Mouse (Mus musculus) neural tube, embryonic 11.5 days (tissue): ENCODE measurements around the gene Stard13. TPM values are rescaled to one million over a fixed set of nuclear protein-coding genes. Genes with fewer than 3 reads are reported as not detected.

ENCODE experiments used
- ATAC-seq: fragments of 200-750 bp; cut with Nextera tagmentation; 2 replicates; pipeline ENCODE4 v1.8.0; 2017; ENCODE audit warnings: moderate number of reproducible peaks, mild to moderate bottlenecking, moderate TSS enrichment, moderate library complexity; ENCODE audit not compliant: insufficient read depth, low FRiP score, low TSS enrichment
- DNase-seq: peaks from one replicate; pipeline ENCODE4 v3.0.0-alpha.2; 2015; ENCODE audit warnings: low spot score
- H3K27ac ChIP-seq: fragments of 300-500 bp; sonication (generic); 2 replicates; pipeline ENCODE4 v1.5.1; 2014; ENCODE audit warnings: low read depth, mild to moderate bottlenecking, low read length
- H3K27me3 ChIP-seq: fragments of 300-500 bp; sonication (generic); 2 replicates; pipeline ENCODE4 v1.6.1; 2014; ENCODE audit warnings: mild to moderate bottlenecking, low read length, mixed read lengths; ENCODE audit not compliant: control insufficient read depth, insufficient read depth
- H3K36me3 ChIP-seq: fragments of 300-500 bp; sonication (generic); 2 replicates; pipeline ENCODE4 v1.6.1; 2014; ENCODE audit warnings: mild to moderate bottlenecking, low read length, moderate library complexity, mixed read lengths; ENCODE audit not compliant: control insufficient read depth, insufficient read depth
- H3K4me1 ChIP-seq: fragments of 300-500 bp; sonication (generic); 2 replicates; pipeline ENCODE4 v1.6.1; 2014; ENCODE audit warnings: low read length, mixed read lengths; ENCODE audit not compliant: control insufficient read depth, insufficient read depth
- H3K4me2 ChIP-seq: fragments of 300-500 bp; sonication (generic); 2 replicates; pipeline ENCODE4 v1.6.1; 2014; ENCODE audit warnings: low read depth, mild to moderate bottlenecking, moderate library complexity
- H3K4me3 ChIP-seq: fragments of 300-500 bp; sonication (generic); 2 replicates; pipeline ENCODE4 v1.5.1; 2014; ENCODE audit warnings: low read depth, low read length
- H3K9ac ChIP-seq: fragments of 300-500 bp; sonication (generic); 2 replicates; pipeline ENCODE4 v1.6.1; 2014; ENCODE audit warnings: mild to moderate bottlenecking, low read length
- H3K9me3 ChIP-seq: fragments of 300-500 bp; sonication (generic); 2 replicates; pipeline ENCODE4 v1.6.1; 2016; ENCODE audit warnings: low read length; ENCODE audit not compliant: control insufficient read depth
- WGBS: fragments of 180-500 bp; shearing (Covaris S2); extraction: QIAGEN DNeasy Blood & Tissue Kit; methylation state at CpG from one replicate; pipeline ENCODE4 v1.1.7; 2014; 5-methylcytosine and 5-hydroxymethylcytosine counted together
- polyA plus RNA-seq: library from polyadenylated mRNA; unstranded; fragments of >200 nt; fragmentation: Nextera tagmentation; extraction: Ambion mirVana; gene quantifications from 2 replicates; pipeline ENCODE4 v1.2.1, GENCODE M21; 2014

Gene Stard13
- polyA plus RNA-seq, 1 experiment from 2014 or later = 7.5 TPM

DNA sequence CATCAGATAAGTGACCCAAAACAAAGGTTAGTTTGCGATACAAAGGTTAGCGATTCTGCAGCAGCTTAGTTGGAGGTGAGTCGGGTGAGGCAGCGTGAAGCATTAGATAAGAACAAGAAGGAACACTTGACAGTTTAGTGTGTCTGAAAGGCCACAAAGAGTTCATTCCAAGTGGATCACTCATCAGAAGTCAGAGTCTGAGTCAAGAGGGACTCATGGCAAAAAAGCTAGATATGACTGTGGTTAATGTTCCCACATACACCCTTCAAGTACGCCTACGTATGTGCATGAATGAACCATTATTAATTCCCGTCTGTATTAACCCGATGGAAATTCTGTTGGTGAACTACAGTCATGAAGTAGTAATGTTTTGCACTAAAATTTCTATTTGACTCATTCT lies 18.0 kb upstream of the Stard13 start:
- H3K9ac ChIP-seq = no peak overlapping the region
- H3K4me1 ChIP-seq = peaks cover 13% of the 10 kb centered on the region; the same call in 1 of the 2 replicates
- H3K27ac ChIP-seq = no peak overlapping the region
- H3K4me2 ChIP-seq = no peak overlapping the region
- no peak overlapping the region for H3K4me3 ChIP-seq
- no peaks in the 10 kb centered on the region for H3K9me3 ChIP-seq
- H3K27me3 ChIP-seq = no peaks in the 10 kb centered on the region
- DNase-seq (no peak), ATAC-seq (no peak)
- WGBS = 90% methylated on average over 8 of the region's 8 CpGs
- H3K36me3 ChIP-seq = no peaks in the 10 kb centered on the region

DNA sequence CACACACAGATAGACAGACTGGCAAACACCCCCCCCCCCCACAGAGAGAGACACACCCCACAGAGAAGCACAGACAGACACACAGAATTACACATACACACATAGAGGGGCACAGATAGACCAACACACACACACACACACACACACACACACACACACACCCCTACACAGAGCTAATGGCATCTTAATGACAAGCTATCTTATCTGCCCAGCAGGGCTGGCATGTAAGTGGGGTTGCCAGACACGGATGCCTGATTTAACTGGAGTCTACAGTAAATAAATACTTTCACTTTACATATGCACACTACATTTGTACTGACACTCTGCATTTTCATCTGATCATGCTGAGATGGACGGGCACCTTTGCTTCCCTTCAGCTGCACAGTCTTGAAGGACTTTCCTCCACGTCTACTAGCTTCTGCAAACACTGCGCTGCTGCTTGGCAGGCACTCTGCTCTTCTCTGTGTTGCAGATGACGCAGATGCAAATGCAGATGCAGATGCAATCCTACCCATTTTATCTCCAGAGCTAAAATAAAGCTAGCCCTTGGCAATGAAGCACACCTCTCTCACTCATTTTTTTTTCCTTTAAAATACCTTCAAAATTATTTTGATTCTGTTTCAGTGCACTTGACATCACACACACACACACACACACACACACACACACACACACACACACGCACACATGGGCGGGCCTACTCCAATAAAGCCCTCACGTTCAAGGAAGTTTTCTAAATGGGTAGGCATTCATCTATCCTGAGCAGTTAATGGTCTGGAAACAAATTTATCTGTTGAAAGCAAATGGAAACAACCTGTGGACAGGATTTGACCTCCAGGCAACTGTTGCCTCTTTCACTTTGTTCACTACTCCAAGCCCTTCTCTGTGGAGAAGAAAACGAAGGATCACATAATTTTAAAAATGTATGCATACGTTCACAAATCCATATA lies 15.3 kb upstream of the Stard13 start:
- H3K4me3 ChIP-seq = no peak overlapping the region
- H3K9me3 ChIP-seq = no peaks in the 10 kb centered on the region
- H3K4me2 ChIP-seq = no peak overlapping the region
- H3K4me1 ChIP-seq = peaks cover 15% of the 10 kb centered on the region; the same call in 1 of the 2 replicates
- no peaks in the 10 kb centered on the region for H3K36me3 ChIP-seq
- no peaks in the 10 kb centered on the region for H3K27me3 ChIP-seq
- no peak overlapping the region for H3K9ac ChIP-seq
- WGBS = 49% methylated on average over 10 of the region's 10 CpGs
- no peak for DNase-seq
- ATAC-seq = peak; percentile 56; the same call in 1 of the 2 replicates
- no peak overlapping the region for H3K27ac ChIP-seq

DNA sequence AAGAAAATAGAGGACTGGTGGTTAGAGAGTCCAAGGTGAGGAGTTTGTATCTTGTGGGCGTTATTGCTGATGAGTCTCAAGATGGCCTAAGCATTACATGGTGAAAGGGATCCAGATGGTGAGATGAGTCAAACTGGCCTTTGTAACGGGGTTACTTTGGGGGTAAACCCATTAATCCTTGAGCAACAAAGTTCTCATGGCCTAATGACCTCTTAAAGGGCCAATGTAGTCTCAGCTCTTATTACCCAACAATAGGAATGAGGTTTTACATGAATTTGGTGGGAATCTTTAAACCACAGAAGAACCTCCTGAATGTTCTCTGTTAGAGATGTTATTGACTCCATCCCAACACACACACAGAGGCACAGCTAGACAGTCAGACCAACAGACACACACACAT lies 14.4 kb upstream of the Stard13 start:
- no peak overlapping the region for H3K27ac ChIP-seq
- H3K4me2 ChIP-seq = no peak overlapping the region
- 12% methylated on average over 2 of the region's 2 CpGs for WGBS

DNA sequence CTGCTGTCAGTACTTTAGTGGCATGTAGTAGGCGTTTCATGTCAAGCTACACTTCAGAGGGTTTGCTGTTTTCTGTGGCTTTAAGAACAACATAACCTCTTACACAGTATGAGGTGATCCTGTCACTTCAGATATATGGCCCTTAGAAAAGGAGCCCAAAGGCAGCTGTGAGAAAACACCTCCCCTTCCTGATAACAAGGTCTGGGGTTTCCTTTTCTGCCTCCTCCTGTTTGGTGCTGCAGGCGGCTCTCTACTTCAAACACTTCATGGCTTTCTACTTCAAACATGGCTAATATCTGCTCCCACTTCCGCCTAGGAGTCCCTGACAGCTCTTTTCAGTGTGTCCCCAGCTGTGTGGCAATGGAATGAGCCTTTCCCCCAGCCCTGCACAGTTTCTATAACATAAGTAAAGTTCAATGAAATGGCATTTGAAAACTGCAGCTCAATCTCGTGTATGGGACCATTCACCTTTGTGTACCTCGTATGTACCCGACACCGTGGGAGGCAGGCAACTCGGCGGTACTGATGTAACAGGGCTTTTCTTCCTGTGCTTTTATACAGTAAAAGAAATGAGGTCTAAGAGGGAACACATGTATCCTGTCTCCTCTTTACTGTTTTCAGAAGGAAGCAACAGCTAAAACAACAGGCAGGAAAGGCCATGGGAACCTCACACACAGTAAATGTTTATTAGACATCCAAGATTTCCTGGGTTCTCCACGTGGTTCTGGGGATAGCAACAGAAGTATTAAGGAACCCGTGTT lies 13.7 kb upstream of the Stard13 start:
- WGBS = 46% methylated on average over 11 of the region's 11 CpGs
- Histone ChIP-seq H3K9ac (no peak overlapping the region), H3K4me3 (no peak overlapping the region), H3K4me1 (peaks cover 15% of the 10 kb centered on the region; the same call in 1 of the 2 replicates), H3K9me3 (no peaks in the 10 kb centered on the region), H3K27me3 (no peaks in the 10 kb centered on the region), H3K36me3 (no peaks in the 10 kb centered on the region), H3K4me2 (no peak overlapping the region; the same call in 1 of the 2 replicates), H3K27ac (no peak overlapping the region)
- 0 out of 2 replicates have a peak, but pooled peaks have one; percentile 5 for ATAC-seq
- DNase-seq = no peak

More for the DNA sequence above, 14.4 kb upstream of the Stard13 start:
- no peak overlapping the region for H3K4me3 ChIP-seq
- DNase-seq (no peak), ATAC-seq (no peak)
- H3K27me3 ChIP-seq = no peaks in the 10 kb centered on the region
- H3K4me1 ChIP-seq = peaks cover 15% of the 10 kb centered on the region; the same call in 1 of the 2 replicates
- H3K9me3 ChIP-seq = no peaks in the 10 kb centered on the region
- H3K36me3 ChIP-seq = no peaks in the 10 kb centered on the region
- H3K9ac ChIP-seq = no peak overlapping the region

DNA sequence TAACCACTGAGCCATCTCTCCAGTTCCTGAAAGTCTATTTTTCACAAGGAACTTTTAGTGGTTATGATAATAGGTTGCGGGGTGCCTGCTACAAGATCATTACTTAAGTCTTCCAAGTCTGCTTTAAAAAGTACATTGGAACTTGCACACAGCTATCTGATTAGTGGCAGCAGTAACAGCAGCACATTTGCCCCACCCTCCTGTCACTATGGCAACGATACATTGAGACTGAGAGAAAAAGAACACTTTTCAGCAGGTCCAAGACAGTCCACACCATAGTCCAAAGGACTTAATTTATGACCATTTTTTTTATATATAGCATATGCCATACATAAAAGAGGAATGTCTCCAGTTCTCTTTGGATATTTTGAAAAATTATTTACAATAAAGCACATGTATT lies 12.7 kb upstream of the Stard13 start:
- WGBS = 82% methylated on average over 2 of the region's 2 CpGs
- H3K27ac ChIP-seq = no peak overlapping the region
- no peaks in the 10 kb centered on the region for H3K9me3 ChIP-seq
- DNase-seq = no peak
- H3K36me3 ChIP-seq = no peaks in the 10 kb centered on the region
- H3K4me1 ChIP-seq = peaks cover 15% of the 10 kb centered on the region; the same call in 1 of the 2 replicates
- no peak overlapping the region for H3K4me2 ChIP-seq
- no peak overlapping the region for H3K9ac ChIP-seq
- no peaks in the 10 kb centered on the region for H3K27me3 ChIP-seq
- ATAC-seq = no peak
- no peak overlapping the region for H3K4me3 ChIP-seq

DNA sequence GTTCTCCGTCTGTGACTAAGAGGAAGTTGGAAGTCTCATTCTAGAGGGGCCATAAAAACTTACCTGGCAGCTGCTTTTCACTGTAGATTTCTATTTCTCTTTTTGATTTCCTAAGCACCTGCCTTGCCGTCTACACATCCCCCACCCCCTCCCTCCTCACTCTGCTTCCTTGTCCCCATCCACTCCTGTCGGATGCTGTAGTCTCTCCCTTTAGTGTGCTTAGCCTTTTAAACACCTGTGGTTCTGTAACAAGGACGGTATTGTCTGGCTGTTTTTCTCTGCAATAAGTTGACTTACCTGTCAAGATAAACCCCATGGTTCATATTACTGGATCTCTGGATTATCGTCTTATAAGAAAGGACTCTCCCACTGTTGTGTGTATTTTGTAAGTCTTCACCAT lies 11.9 kb upstream of the Stard13 start:
- no peak overlapping the region for H3K4me3 ChIP-seq
- WGBS = 91% methylated on average over 5 of the region's 5 CpGs
- no peaks in the 10 kb centered on the region for H3K9me3 ChIP-seq
- no peak overlapping the region for H3K9ac ChIP-seq
- H3K36me3 ChIP-seq = no peaks in the 10 kb centered on the region
- no peak overlapping the region for H3K27ac ChIP-seq
- no peak for DNase-seq
- ATAC-seq = no peak
- no peak overlapping the region for H3K4me2 ChIP-seq
- peaks cover 15% of the 10 kb centered on the region; the same call in 1 of the 2 replicates for H3K4me1 ChIP-seq
- no peaks in the 10 kb centered on the region for H3K27me3 ChIP-seq

DNA sequence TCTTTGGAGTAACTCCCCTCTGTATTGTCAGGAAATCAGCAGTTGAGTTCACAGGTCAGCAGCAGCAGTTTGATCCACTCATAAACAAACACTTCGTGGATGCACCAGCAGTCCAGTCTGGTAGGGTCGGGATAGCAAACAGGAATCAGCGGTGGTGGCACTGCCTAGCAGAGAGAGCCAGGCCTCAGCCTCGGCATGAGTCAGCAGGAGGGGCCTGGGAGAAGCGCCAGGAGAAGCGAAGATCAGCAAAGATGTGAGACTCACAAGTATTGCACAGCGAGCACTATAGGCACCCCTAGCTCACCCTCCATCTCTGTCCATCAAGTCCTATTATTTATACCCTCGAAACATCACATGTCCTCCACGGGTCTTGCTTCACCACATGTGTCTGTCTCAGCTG lies 5.1 kb upstream of the Stard13 start:
- no peak overlapping the region for H3K4me2 ChIP-seq
- no peaks in the 10 kb centered on the region for H3K36me3 ChIP-seq
- 81% methylated on average over 9 of the region's 9 CpGs for WGBS
- no peak overlapping the region for H3K4me3 ChIP-seq
- H3K4me1 ChIP-seq = no peaks in the 10 kb centered on the region
- no peaks in the 10 kb centered on the region for H3K9me3 ChIP-seq
- no peak overlapping the region for H3K9ac ChIP-seq
- H3K27me3 ChIP-seq = no peaks in the 10 kb centered on the region
- no peak for ATAC-seq
- no peak overlapping the region for H3K27ac ChIP-seq
- no peak for DNase-seq

DNA sequence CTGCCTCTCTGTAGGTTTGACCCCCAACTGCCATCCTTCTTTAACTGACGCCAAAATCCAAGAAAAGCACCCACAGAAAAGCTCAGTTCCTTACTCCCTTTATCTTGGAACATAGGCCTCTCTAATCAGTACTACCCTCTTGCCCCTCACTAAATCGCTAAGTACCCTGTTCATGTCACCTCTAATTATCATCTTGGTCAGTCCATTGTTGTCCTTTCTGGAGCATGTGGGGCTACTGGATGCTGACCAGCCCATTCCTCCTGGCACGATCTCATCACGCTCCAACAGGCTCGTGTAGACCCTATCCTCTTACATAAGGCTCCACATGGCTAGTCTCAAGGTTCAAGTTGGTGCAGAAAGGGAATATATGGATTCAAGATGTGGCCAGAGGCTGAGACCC lies 2.8 kb upstream of the Stard13 start:
- Histone ChIP-seq H3K27me3 (no peaks in the 10 kb centered on the region), H3K4me1 (0 out of 2 replicates have a peak, but pooled peaks cover 2% of the 10 kb centered on the region), H3K9ac (no peak overlapping the region), H3K36me3 (no peaks in the 10 kb centered on the region), H3K4me3 (no peak overlapping the region), H3K9me3 (no peaks in the 10 kb centered on the region), H3K27ac (no peak overlapping the region), H3K4me2 (no peak overlapping the region)
- DNase-seq = no peak
- WGBS = 81% methylated on average over 5 of the region's 5 CpGs
- no peak for ATAC-seq
